Mouse (Mus musculus): ENCODE data around the gene Tmem150c.

The Tmem150c gene

DNA sequence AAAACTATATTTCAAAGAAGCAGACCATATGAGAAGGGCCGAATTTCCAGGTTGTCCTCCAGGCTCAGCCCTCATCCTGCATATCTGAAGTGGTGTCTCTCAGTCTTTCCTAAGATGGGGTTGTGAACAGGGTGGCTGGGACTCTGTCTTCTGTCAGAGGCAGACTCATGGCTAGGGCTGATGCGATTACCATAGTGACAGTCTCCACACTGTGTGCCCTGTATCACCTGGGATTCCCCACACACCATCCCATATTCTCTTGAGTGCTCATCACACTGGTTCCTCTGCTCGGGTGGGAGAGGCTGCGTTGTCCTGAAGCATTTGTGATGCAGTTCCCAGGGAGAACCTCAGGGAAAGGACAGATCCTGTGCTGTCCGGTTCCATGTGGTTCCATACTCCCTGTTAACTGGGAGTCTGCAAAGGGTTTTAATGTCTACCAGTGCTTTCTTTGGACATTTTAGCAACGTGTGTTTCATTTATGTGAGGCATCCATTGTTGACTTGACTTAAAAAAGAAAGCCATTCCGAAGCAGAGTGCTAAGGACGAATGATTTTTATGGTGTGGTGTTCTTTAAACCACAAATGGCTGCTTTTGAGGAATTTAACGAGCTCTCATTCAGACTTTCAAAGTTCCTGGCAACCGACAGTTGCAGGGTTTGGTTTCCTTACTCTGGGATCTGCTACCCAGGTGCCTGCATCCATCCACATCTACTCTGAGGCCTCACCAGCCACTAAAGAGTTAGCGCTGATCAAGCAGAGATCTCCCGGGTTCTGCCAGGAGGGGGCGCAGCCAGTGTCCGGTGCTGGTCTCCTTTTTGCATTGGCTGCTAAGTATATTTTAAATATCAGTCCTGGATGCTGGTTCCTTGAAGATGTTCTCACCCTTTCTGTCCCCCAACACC, 7.2 kb upstream of the Tmem150c start:
- peak in 1 of 2 experiments; percentile 35 for DNase-seq

GRCm38 (mm10) chr5:100163368-100163767, 3.8 kb upstream of the Tmem150c start:
- no peak for DNase-seq

DNA sequence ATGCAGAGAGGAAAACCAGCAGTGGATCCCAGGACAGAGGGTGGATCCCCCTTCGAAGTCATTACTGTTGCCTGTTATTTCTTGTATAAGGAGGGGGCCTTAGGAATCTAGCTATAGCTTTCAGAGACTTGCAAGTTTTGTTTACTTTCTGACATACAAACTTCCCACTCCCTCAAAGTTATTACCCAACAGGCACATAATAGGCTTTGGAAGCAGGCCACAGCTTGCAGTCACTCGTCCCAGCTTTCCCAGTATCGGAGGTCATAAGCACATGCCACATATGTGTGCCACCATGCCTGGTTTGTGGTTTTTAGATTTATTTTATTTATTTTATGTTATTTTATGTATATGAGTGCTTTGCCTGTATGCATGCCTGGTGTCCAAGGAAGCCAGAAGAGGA, 3.2 kb upstream of the Tmem150c start:
- DNase-seq, result no peak

- DNase-seq, result no peak
Measured at GRCm38 (mm10) chr5:100162053-100162452, 2.4 kb upstream of the Tmem150c start.

DNA sequence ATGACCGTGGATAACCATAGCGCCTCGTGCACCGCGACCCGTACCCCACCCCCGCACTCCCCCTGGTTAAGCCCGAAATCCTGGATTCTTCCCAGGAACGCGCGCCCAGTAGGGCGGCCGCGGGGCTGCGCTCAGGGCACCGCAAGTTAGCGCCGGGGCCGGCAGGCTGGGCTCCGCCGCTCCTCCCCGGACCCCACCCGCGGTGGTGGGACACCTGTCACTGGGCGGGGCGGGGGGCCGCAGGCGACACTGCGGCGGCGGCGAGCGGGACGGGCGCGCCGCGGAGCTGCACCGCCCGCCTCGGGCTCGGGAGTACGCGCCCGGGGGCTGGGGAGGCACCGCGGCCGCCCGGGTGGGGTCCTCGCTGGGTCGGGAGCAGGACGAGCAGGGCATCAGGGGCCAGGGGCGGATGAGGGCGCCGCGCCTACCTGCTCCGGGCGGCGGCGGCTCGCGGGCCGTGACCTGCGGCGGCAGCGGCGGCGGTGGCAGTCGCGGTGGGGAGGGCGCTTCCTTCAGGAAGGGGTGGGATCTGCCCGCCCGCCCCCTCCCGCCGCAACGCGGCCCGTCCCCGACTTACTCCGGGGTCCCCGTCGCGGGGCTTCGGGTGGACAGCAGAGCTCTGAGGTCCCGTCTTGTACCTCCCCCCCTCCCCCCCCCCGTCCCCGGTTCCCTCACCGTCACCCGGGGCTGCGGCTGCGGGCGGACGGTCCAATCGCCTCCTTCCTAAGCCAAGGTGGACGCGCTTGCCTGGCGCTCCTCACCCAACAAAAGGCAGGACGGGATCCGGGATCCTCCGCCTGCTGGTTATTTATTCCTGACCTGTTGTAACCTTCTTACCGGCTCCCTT, 594 bp downstream of the Tmem150c start:
- peak in 1 of 2 experiments; percentile 11 for DNase-seq

DNA sequence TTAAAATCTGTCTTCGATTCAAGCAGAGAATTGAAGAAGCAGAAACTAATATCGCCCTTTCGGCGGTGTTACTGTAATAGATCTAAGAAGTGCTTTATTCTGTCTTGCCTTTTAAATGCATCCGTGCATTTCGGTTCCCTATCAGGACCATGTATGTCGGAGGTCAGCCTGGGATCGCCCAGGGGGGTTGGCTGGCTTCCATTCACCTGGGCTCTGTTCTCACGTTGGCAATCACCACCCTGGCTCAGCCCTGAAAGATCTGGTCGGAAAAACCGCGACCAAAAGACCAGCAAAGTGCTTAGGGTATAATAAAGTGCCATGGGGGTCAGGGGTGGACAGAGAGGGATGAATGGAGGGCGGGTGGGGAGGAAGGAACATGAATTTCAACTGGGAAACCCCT, 1.3 kb downstream of the Tmem150c start:
- no peak for DNase-seq

DNA sequence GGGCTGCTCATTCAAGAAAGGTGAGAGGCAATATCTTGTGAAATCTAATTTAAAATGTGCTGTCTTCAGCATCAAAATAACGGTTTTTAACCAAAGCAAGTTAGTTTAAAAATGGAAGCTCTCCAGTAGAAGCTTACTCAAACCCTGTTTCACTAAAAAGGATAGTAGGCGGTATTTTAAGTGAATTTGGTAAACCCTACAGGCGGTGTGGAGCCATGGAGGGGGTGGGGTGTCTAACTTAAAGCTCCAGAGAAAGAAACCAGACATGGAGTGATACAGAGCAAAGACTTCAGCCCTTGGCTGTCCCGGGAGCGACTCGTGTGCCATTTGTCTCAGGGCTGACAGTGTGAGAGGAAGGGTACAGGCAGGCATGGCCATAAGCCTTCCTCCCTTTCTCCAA, 4.0 kb downstream of the Tmem150c start:
- no peak for DNase-seq

GRCm38 (mm10) chr5:100149967-100150366, 9.6 kb downstream of the Tmem150c start:
- DNase-seq, result no peak

DNA sequence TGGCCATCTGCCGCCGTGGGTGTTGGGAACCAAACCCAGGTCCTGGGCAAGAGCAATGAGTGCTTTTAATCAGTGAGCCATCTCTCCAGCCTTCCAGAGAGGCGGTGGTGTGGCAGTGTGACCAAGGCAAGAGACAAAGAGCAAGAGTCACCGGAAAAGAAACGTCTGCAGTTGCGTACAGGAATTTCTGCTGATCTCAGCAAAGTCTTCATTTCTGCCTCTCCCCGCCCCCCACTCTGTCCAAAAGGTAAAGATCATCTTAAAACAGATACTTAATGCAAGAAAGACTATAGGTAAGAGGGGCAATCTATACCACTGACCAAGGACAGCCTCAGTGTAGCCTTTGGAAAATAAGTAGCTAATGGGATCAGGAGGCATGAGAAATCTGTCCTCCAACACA, 14.8 kb downstream of the Tmem150c start:
- DNase-seq, result no peak

- no peak for DNase-seq
Measured at GRCm38 (mm10) chr5:100127283-100127682, 32.3 kb downstream of the Tmem150c start.

GRCm38 (mm10) chr5:100125409-100126123, 34.0 kb downstream of the Tmem150c start:
- no peak for DNase-seq

DNA sequence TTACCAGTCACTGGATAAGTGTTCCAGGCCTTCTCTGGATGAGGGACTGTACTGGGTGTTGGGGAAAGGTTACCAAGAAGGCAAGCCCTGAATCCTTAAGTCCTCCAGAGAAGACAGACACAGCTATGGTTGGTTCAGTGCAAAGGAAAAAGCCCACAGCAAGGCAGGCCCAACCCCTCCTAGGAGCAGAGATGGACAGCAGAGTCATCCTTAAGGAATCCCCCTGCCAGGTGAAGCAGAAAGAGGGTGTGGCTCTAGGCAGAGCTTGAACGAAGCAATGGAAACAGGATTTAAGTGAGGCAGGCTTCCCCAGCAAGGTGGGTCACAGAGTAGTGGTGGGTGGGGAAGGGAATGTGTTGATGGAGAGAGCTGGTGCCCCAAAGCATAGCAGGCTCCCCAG, 35.1 kb downstream of the Tmem150c start:
- DNase-seq, result no peak

- DNase-seq, result no peak
Measured at GRCm38 (mm10) chr5:100123283-100123682, 36.3 kb downstream of the Tmem150c start.

GRCm38 (mm10) chr5:100121170-100121569, 38.4 kb downstream of the Tmem150c start:
- DNase-seq, result no peak

- DNase-seq, result no peak
Measured at GRCm38 (mm10) chr5:100120711-100121141, 38.9 kb downstream of the Tmem150c start.

DNA sequence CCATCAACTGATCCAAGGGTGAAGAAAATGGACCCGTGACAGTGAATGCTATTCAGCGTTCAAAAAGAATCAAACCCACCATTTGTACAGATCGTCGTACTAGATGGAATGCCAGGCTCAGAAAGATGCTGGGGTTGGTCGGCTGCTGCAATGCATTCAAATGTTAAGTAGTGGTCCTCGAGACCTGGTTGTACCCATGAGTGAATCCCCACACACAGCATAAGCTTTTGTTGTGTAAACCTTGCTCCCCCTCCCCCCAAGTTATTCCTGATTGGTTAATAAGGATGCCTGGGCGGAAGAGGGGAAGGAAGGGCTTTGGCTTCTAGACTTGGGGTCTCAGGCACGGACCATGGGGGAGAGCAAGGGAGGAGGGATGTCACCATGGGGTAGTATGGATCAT, 40.3 kb downstream of the Tmem150c start:
- DNase-seq, result no peak

DNA sequence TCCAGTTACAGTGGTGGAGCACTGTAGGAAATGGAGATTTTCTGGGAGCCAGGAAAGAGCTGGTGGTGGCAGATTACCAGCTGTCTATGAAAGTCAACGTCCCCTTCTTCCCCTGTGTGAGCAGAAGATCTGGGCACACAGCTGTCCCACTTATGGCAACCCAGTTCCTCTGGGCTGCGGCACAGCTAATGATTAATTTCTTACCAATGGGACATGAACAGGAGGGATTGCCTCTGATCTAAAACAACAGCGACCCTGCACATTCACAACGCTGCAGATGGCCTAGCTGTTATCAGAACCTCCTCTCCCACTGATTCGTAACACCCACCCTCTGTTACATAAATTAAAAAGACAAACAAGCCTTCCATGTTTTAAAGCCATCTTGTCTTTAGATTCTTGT, 46.2 kb downstream of the Tmem150c start:
- DNase-seq, result no peak

- no peak for DNase-seq
Measured at GRCm38 (mm10) chr5:100110581-100110980, 49.0 kb downstream of the Tmem150c start.

DNA sequence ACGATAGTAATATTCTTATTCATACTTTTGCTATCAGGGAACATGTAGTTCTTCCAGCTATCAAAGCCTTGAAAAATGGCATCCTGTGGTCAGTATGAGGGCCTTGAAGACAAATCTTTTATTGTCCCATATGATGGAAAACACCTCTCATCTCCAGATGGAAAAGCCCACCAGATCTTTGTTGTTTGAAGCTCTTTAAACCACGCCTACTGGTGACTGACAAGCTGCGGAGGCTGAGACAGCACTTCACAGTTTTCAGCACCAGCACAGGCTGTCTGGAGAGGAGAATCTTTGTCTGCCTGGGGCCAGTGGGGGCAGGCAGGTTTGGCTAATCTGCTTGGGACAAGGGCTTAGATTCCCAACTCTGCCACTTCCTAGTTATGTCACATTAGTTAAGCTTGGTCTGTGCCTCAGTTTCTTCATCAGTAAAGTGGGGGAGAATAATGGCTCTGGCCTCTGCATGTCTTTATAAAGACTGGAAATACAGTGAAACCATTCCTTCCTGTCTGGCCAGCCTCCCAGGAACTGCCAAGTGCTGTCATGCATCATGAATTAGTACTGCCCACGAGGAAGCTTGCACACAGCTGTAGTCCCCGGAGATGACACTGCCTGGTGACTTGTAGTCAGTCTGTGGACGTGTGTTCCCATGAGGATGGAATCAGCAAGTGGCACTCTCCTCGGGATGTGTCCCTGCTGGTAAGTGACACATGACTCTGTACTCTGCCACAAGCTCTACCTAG, 49.9 kb downstream of the Tmem150c start:
- DNase-seq, result no peak

DNA sequence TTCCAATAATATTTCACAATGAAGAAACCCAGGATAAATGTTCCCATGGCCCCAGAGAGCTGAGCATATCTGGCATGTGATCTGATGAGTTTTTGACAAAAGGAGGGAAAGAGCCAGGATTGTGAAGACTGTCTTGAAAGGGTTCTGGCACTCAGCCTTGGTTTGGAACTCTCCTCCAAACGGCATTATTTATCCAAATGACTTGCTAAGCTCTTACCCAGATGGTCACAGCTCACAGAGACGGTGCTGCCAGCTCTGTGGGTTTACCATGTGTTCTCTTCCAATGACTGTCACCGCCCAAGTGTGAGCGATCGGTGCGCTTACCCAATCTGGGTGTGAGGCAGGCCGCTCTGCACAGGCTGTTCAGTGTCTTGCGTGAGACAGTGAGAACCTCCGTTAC, 50.7 kb downstream of the Tmem150c start:
- no peak for DNase-seq

DNA sequence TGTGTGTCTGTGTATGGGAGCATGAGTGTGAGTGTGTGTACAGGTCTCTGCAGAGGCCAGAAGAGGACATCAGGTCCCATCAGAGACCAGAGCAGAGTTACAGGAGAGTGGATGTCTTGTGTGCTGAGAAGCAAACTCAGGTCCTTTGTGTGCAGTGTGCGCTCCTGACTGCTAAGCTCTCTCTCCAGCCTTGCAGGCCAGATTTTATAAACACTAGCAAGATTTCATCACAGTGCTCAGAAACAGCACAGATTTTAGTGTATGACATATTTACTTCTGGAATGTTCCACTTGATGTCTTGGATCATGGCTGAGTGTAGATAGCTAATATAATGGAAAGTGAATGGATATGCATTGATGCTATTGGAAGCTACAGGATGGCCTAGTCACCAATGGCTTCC, 57.2 kb downstream of the Tmem150c start:
- no peak for DNase-seq

DNA sequence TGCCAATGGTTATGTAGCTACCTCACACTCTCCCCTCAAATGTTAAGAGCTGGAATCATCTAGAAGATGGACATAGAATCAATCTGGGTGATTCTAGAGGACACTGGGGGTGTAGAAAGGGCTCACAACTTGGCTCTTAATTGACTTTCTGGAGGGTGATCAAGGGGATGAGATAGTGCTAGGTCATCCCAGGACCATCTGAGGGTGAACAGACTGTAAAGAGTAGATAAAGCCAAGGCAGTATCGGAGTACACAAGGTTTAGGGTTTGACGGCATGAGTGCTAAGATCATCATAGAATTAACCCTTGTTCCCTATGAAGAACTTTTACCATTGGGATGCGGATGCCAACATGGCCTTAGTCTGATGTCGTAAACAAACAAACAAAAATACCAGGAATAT, 61.6 kb downstream of the Tmem150c start:
- DNase-seq, result no peak

Data from spleen, adult 18-20 months (tissue).